Mouse (Mus musculus): Measurements from ENCODE around the gene Mc3r. TPM values are rescaled to one million over a fixed set of nuclear protein-coding genes. Genes with fewer than 3 reads are reported as not detected.

Mc3r gene
- total and polyA plus RNA-seq, 3 experiments, result not detected

DNA sequence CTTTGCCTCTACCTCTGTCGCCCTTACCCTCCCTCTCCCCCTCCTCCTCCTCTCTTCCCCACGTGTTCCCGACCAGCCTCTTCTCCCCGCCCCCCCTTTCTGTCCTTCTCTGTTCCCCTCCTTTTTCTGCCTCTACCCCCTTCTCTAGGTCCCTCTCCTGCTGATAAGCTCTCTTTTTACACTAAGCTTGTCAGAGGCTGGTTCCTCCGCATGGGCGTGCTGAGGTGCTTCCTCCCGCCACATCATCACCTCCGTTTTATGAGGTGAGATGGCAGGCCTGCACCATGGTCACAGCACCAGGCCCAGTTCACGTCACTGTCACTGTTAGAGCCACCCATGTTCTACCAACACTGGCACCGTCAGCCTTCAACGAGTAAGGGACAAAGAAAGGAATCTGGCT, 40.7 kb downstream of the Mc3r start:
- dilution Hi-C loops (cut with MboI; ENCODE audit: extremely low pct_ligation_motif_present, extremely low pct_unique_long_range_greater_than_20kb, low sequenced_read_pairs), result no loop called here
- H3K9me3 ChIP-seq (replicated peaks; ENCODE audit: low read length), result peaks cover 2% of the 10 kb centered on the region
- no peak for TF ChIP-seq MAX (IDR thresholded peaks at IDR 0.05; ENCODE audit: low read length)
- TF ChIP-seq CHD1 (IDR thresholded peaks at IDR 0.05; ENCODE audit: low read depth, low read length), result no peak
- TF ChIP-seq RCOR1 (conservative IDR thresholded peaks at IDR 0.05; ENCODE audit: low read depth, low read length), result no peak
- no peak for TF ChIP-seq ZC3H11A (IDR thresholded peaks at IDR 0.05; ENCODE audit: low read depth, low read length)
- TF ChIP-seq NELFE (IDR thresholded peaks at IDR 0.05; ENCODE audit: low read depth, low read length), result no peak
- TF ChIP-seq SIN3A (IDR thresholded peaks at IDR 0.05; ENCODE audit: low read length), result no peak
- H3K27me3 ChIP-seq (replicated peaks), result no peaks in the 10 kb centered on the region
- H3K79me2 ChIP-seq (replicated peaks; ENCODE audit: control insufficient read depth, extremely low read depth, insufficient read depth, poor library complexity, severe bottlenecking), result peaks cover 13% of the 10 kb centered on the region
- in situ Hi-C loops (cut with MboI; ENCODE audit: low pct_ligation_motif_present, low pct_unique_long_range_greater_than_20kb, low sequenced_read_pairs), result no loop called here
- peaks cover 2 to 3% of the 10 kb centered on the region in 2 experiments for H3K36me3 ChIP-seq (replicated peaks in 1 of 2; ENCODE audit: control insufficient read depth in 1 of 2, insufficient read depth in 1 of 2, low read length in 1 of 2)
- no peak overlapping the region for H3K4me3 ChIP-seq (replicated peaks in 1 of 3; ENCODE audit: low read depth in 2 of 3, low read length in 2 of 3, poor library complexity in 1 of 3)
- peaks cover 36 to 59% of the 10 kb centered on the region in 2 experiments for H3K4me1 ChIP-seq (ENCODE audit: control insufficient read depth in 1 of 2, insufficient read depth in 2 of 2)
- 0 out of 2 replicates have a peak overlapping the region, but pooled peaks have one; percentile 8 for H3K27ac ChIP-seq (ENCODE audit: insufficient read depth, low read depth)
- H3K9ac ChIP-seq (ENCODE audit: insufficient read depth, low read depth), result no peak overlapping the region
- no peak for DNase-seq (ENCODE audit: extremely low read depth)
- H3K4me2 ChIP-seq (ENCODE audit: insufficient read depth, low read depth, poor library complexity, severe bottlenecking), result no peak overlapping the region

DNA sequence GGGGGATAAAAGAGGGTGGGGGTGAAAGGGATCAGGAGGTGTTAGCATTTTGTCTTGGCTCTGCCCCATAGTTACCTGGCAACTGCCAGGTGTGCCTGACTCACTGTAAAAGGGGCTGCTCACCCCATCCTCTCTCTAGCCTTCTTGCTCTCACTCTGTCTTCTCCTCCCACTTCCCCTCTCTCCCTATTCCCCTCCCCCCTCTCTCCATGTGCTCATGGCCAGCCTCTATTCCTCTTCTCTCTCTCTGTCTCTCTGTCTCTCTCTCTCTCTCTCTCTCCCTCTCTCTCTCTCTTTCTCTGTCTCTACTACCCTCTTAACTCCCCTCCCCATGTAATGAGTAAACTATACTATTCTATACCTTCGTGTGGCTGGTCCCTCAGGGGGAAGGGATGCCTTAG, 41.3 kb downstream of the Mc3r start:
- dilution Hi-C loops (cut with MboI; ENCODE audit: extremely low pct_ligation_motif_present, extremely low pct_unique_long_range_greater_than_20kb, low sequenced_read_pairs) (no loop called here), in situ Hi-C loops (cut with MboI; ENCODE audit: low pct_ligation_motif_present, low pct_unique_long_range_greater_than_20kb, low sequenced_read_pairs) (no loop called here)
- Histone ChIP-seq H3K9ac (ENCODE audit: insufficient read depth, low read depth) (no peak overlapping the region), H3K36me3 (replicated peaks in 1 of 2; ENCODE audit: control insufficient read depth in 1 of 2, insufficient read depth in 1 of 2, low read length in 1 of 2) (peaks cover 9 to 10% of the 10 kb centered on the region in 2 experiments), H3K4me1 (ENCODE audit: control insufficient read depth in 1 of 2, insufficient read depth in 2 of 2) (peaks cover 41 to 66% of the 10 kb centered on the region in 2 experiments), H3K4me3 (replicated peaks in 1 of 3; ENCODE audit: low read depth in 2 of 3, low read length in 2 of 3, poor library complexity in 1 of 3) (no peak overlapping the region), H3K9me3 (replicated peaks; ENCODE audit: low read length) (peaks cover 4% of the 10 kb centered on the region), H3K4me2 (ENCODE audit: insufficient read depth, low read depth, poor library complexity, severe bottlenecking) (no peak overlapping the region; the same call in 1 of the 2 replicates), H3K27me3 (replicated peaks) (no peaks in the 10 kb centered on the region), H3K79me2 (replicated peaks; ENCODE audit: control insufficient read depth, extremely low read depth, insufficient read depth, poor library complexity, severe bottlenecking) (peaks cover 20% of the 10 kb centered on the region), H3K27ac (ENCODE audit: insufficient read depth, low read depth) (no peak overlapping the region)
- TF ChIP-seq KAT2A (IDR thresholded peaks at IDR 0.05; ENCODE audit: insufficient replicate concordance, low read length), result no peak
- TF ChIP-seq BHLHE40 (IDR thresholded peaks at IDR 0.05; ENCODE audit: low read depth, low read length), result 0 out of 2 replicates have a peak, but pooled peaks have one; percentile 6
- TF ChIP-seq MAX (IDR thresholded peaks at IDR 0.05; ENCODE audit: low read length), result peak; percentile 49; the same call in 1 of the 2 replicates
- peak; percentile 80 for TF ChIP-seq CHD2 (IDR thresholded peaks at IDR 0.05; ENCODE audit: low read length)
- TF ChIP-seq JUND (conservative IDR thresholded peaks at IDR 0.05; ENCODE audit: low read depth, low read length), result no peak
- peak; percentile 69; the same call in 1 of the 2 replicates for TF ChIP-seq MYC (IDR thresholded peaks at IDR 0.05; ENCODE audit: low read depth, low read length)
- peak; percentile 48 for TF ChIP-seq IRF4 (IDR thresholded peaks at IDR 0.05; ENCODE audit: low read depth, low read length)
- no peak for DNase-seq (ENCODE audit: extremely low read depth)

DNA sequence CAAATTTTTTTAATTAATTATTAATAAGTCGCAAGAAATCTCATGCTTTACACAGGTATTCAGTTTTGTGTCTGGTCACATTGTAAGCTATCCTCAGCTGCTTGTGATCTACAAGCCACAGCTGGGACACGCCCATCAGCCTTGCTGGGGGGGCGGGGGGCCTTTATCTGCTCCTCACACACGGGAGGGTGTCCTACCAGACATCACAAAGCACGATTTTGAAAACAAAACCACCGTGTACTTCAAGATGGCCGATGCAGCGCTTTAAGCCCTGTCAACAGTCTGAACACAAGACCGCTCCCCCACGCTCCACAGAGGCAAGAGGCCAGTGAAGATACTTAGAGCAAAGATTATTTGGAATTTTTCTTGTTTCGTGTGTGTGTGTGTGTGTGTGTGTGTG, 42.2 kb downstream of the Mc3r start:
- Histone ChIP-seq H3K9ac (ENCODE audit: insufficient read depth, low read depth) (peak overlapping the region; percentile 82; the same call in 1 of the 2 replicates), H3K27ac (ENCODE audit: insufficient read depth, low read depth) (peak overlapping the region; percentile 97; the same call in 1 of the 2 replicates)
- DNase-seq (ENCODE audit: extremely low read depth), result no peak

More for the DNA sequence above, 42.2 kb downstream of the Mc3r start:
- dilution Hi-C loops (cut with MboI; ENCODE audit: extremely low pct_ligation_motif_present, extremely low pct_unique_long_range_greater_than_20kb, low sequenced_read_pairs) (no loop called here), in situ Hi-C loops (cut with MboI; ENCODE audit: low pct_ligation_motif_present, low pct_unique_long_range_greater_than_20kb, low sequenced_read_pairs) (no loop called here)
- peaks cover 20% of the 10 kb centered on the region for H3K79me2 ChIP-seq (replicated peaks; ENCODE audit: control insufficient read depth, extremely low read depth, insufficient read depth, poor library complexity, severe bottlenecking)
- peaks cover 8% of the 10 kb centered on the region for H3K9me3 ChIP-seq (replicated peaks; ENCODE audit: low read length)
- H3K4me3 ChIP-seq (replicated peaks in 1 of 3; ENCODE audit: low read depth in 2 of 3, low read length in 2 of 3, poor library complexity in 1 of 3), result peak overlapping the region in 2 of 3 experiments; percentile 39 to 50
- H3K4me2 ChIP-seq (ENCODE audit: insufficient read depth, low read depth, poor library complexity, severe bottlenecking), result 0 out of 2 replicates have a peak overlapping the region, but pooled peaks have one; percentile 63
- H3K36me3 ChIP-seq (replicated peaks in 1 of 2; ENCODE audit: control insufficient read depth in 1 of 2, insufficient read depth in 1 of 2, low read length in 1 of 2), result peaks cover 15 to 18% of the 10 kb centered on the region in 2 experiments
- H3K4me1 ChIP-seq (ENCODE audit: control insufficient read depth in 1 of 2, insufficient read depth in 2 of 2), result peaks cover 41 to 74% of the 10 kb centered on the region in 2 experiments
- no peaks in the 10 kb centered on the region for H3K27me3 ChIP-seq (replicated peaks)
- no peak for TF ChIP-seq RAD21 (IDR thresholded peaks at IDR 0.05; ENCODE audit: low read depth, low read length)
- 0 out of 2 replicates have a peak, but pooled peaks have one; percentile 19 for TF ChIP-seq BHLHE40 (IDR thresholded peaks at IDR 0.05; ENCODE audit: low read depth, low read length)
